Mouse (Mus musculus) limb, embryonic 10.5 days (tissue): ENCODE results near the gene Ppp1r14b. TPM values are rescaled to one million over a fixed set of nuclear protein-coding genes. Genes with fewer than 3 reads are reported as not detected.

Experiments used
- DNase-seq: peaks from one replicate; pipeline ENCODE4 v3.0.0-alpha.2; 2017; ENCODE audit warnings: low spot score
- H3K27ac ChIP-seq: fragments of 300-500 bp; sonication (generic); 2 replicates; pipeline ENCODE4 v1.5.1; 2016; ENCODE audit warnings: mild to moderate bottlenecking
- H3K27me3 ChIP-seq: fragments of 300-500 bp; sonication (generic); 2 replicates; pipeline ENCODE4 v1.6.1; 2016; ENCODE audit warnings: low read depth, mild to moderate bottlenecking; ENCODE audit not compliant: poor library complexity, severe bottlenecking
- H3K36me3 ChIP-seq: fragments of 300-500 bp; sonication (generic); 2 replicates; pipeline ENCODE4 v1.6.1; 2016; ENCODE audit warnings: mild to moderate bottlenecking, moderate library complexity
- H3K4me1 ChIP-seq: fragments of 300-500 bp; sonication (generic); 2 replicates; pipeline ENCODE4 v1.6.1; 2016
- H3K4me3 ChIP-seq: fragments of 300-500 bp; sonication (generic); 2 replicates; pipeline ENCODE4 v1.5.1; 2016; ENCODE audit warnings: mild to moderate bottlenecking, moderate library complexity
- H3K9me3 ChIP-seq: fragments of 300-500 bp; sonication (generic); replicated peaks from 2 replicates; pipeline ENCODE4 v1.6.1; 2016; ENCODE audit warnings: mild to moderate bottlenecking
- WGBS: fragments of 180-500 bp; shearing (Covaris S2); methylation state at CpG from one replicate; pipeline ENCODE4 v1.1.7; 2016; 5-methylcytosine and 5-hydroxymethylcytosine counted together
- polyA plus RNA-seq: library from polyadenylated mRNA; unstranded; fragments of >200 nt; fragmentation: Nextera tagmentation; extraction: Ambion mirVana; gene quantifications from 2 replicates; pipeline ENCODE4 v1.2.1, GENCODE M21; 2016

Ppp1r14b gene
- polyA plus RNA-seq, 1 experiment from 2014 or later = 245 TPM

DNA sequence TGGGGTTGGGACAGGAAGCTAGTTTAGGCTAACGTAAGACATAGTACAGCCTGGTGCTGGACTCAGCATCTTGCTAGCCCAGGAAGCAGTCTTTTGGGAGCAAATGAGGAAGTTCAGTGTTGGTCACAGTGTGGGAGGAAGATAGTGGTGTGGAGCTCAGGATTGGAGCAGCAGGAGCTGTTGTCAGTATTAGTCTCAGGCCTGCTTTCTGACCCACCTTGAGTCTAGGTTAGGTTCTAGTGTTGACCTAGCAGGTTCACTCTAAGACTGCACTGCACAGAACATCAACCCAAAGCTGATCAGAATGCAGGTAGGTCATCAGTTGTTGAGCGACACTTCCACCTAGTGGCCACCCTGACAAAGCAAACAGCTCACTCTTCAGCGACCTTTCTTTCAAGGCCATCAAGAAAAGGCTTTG lies 45.5 kb downstream of the Ppp1r14b start:
- 62% methylated on average over 3 of the region's 3 CpGs for WGBS

More for the DNA sequence above, 45.5 kb downstream of the Ppp1r14b start:
- Histone ChIP-seq H3K4me3 (no peak overlapping the region), H3K9me3 (no peaks in the 10 kb centered on the region), H3K36me3 (peaks cover 92% of the 10 kb centered on the region), H3K4me1 (no peaks in the 10 kb centered on the region), H3K27me3 (no peaks in the 10 kb centered on the region), H3K27ac (no peak overlapping the region)
- DNase-seq = peak; percentile 50

Other genes with a start within 250 kb of the Ppp1r14b start
- 2.8 and 4.8 TPM in 2 replicates for gene Rps6ka4, start 134.3 kb upstream of the Ppp1r14b start, polyA plus RNA-seq
- gene Ccdc88b, start 116.8 kb upstream of the Ppp1r14b start, polyA plus RNA-seq = 0.15 and 0.61 TPM in 2 replicates
- gene Trmt112, start 65.3 kb upstream of the Ppp1r14b start, polyA plus RNA-seq = 157 and 168 TPM in 2 replicates
- 122 and 131 TPM in 2 replicates for gene Prdx5, start 64.9 kb upstream of the Ppp1r14b start, polyA plus RNA-seq
- 6.2 and 7.0 TPM in 2 replicates for gene Esrra, start 53.2 kb upstream of the Ppp1r14b start, polyA plus RNA-seq
- gene Catsperz, start 49.6 kb upstream of the Ppp1r14b start, polyA plus RNA-seq = 0.76 and 0.93 TPM in 2 replicates
- 0.11 TPM in 1 of 2 replicates, not detected in the other for gene Kcnk4, start 40.5 kb upstream of the Ppp1r14b start, polyA plus RNA-seq
- 51.8 and 55.3 TPM in 2 replicates for gene Bad, start 33.1 kb upstream of the Ppp1r14b start, polyA plus RNA-seq
- gene Gpr137, start 32.5 kb upstream of the Ppp1r14b start, polyA plus RNA-seq = 21.6 and 24.4 TPM in 2 replicates
- gene Plcb3, start 1.5 kb downstream of the Ppp1r14b start, polyA plus RNA-seq = 29.2 and 37.8 TPM in 2 replicates
- 94.0 and 102 TPM in 2 replicates for gene Fkbp2, start 5.5 kb downstream of the Ppp1r14b start, polyA plus RNA-seq
- 41.1 and 41.7 TPM in 2 replicates for gene Vegfb, start 12.7 kb downstream of the Ppp1r14b start, polyA plus RNA-seq
- gene Dnajc4, start 17.6 kb downstream of the Ppp1r14b start, polyA plus RNA-seq = 17.4 and 19.4 TPM in 2 replicates
- gene Nudt22, start 21.1 kb downstream of the Ppp1r14b start, polyA plus RNA-seq = 21.1 and 21.2 TPM in 2 replicates
- 7.4 and 10.6 TPM in 2 replicates for gene Trpt1, start 21.2 kb downstream of the Ppp1r14b start, polyA plus RNA-seq
- 7.0 and 7.5 TPM in 2 replicates for gene Fermt3, start 44.5 kb downstream of the Ppp1r14b start, polyA plus RNA-seq
- 455 and 483 TPM in 2 replicates for gene Stip1, start 65.0 kb downstream of the Ppp1r14b start, polyA plus RNA-seq
- gene Macrod1, start 81.8 kb downstream of the Ppp1r14b start, polyA plus RNA-seq = 2.8 and 4.4 TPM in 2 replicates
- gene Flrt1, start 130.8 kb downstream of the Ppp1r14b start, polyA plus RNA-seq = 0.54 and 1.6 TPM in 2 replicates
- gene Otub1, start 231.3 kb downstream of the Ppp1r14b start, polyA plus RNA-seq = 252 and 263 TPM in 2 replicates
- 862 and 928 TPM in 2 replicates for gene Cox8a, start 242.6 kb downstream of the Ppp1r14b start, polyA plus RNA-seq